Mouse (Mus musculus) cerebral cortex, adult 2 months (tissue): ENCODE data around the gene Wdr20.

ENCODE experiments used
- WGBS: fragments of 180-500 bp; shearing (Covaris S2); methylation state at CpG from one replicate; pipeline ENCODE4 v1.1.7; 2018; 5-methylcytosine and 5-hydroxymethylcytosine counted together

The Wdr20 gene

GRCm38 (mm10) chr12:110713784-110714183 is 24.0 kb upstream of the Wdr20 start:
- 96% methylated on average over 6 of the region's 6 CpGs for WGBS

DNA sequence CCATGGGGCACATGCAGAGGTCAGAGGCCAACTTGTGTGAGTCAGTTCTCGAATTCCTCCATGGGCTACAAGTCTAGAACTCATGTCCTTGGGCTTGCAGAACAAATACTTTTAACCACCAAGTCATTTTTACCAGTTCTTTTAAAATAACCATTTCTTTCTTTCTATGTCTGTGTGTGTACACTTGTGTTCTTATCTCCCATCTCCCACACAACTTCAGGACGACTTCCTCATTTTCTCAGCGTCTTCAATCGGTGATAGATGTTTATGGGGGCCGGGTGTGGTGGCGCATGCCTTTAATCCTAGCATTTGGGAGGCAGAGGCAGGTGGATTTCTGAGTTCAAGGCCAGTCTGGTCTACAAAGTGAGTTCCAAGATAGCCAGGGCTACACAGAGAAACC is 23.5 kb upstream of the Wdr20 start:
- 90% methylated on average over 6 of the region's 6 CpGs for WGBS

- 73% methylated on average over 5 of the region's 5 CpGs for WGBS
These were observed 21.7 kb upstream of the Wdr20 start for GRCm38 (mm10) chr12:110716004-110716403.

GRCm38 (mm10) chr12:110725051-110725450 is 12.7 kb upstream of the Wdr20 start:
- WGBS: 93% methylated on average over 5 of the region's 5 CpGs

DNA sequence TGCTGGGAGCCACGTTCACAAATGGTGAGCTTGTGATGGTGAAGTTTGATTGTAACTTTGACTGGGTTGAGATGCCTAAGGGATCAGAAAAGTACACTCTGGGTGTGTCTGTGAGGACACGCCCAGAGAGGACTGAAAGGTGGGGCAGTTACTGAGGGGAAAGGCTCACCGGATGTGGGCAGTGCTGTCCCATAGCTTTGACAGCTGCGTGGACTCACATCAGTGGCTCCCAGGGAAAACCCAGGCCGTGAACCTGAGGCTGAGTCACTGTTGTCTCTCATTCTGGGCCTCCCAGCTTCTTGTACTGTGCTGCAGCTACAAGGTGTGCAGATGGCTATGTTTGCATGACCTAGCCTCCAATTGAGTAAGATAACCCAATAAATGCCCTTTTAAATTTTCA is 12.3 kb upstream of the Wdr20 start:
- WGBS: 82% methylated on average over 5 of the region's 5 CpGs

DNA sequence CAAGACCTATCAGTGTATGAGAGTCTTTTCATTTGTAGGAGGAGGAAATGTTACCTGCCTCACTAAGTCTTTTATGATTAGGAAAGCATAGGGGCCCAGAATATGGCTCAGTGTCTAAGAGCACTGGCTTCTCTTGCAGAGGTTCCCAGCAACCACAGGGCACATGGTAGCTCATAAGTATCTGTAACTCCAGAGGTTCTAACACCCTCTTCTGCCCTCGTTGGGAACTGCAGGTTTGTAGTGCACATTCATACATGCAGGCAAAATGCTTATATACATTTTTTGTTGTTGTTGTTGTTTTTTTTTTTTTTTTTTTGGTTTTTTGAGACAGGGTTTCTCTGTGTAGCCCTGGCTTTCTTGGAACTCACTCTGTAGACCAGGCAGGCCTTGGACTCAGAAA is 11.3 kb upstream of the Wdr20 start:
- WGBS: 59% methylated on average over 1 of the region's 1 CpGs

GRCm38 (mm10) chr12:110733254-110733653 is 4.5 kb upstream of the Wdr20 start:
- WGBS: 98% methylated on average over 3 of the region's 3 CpGs

DNA sequence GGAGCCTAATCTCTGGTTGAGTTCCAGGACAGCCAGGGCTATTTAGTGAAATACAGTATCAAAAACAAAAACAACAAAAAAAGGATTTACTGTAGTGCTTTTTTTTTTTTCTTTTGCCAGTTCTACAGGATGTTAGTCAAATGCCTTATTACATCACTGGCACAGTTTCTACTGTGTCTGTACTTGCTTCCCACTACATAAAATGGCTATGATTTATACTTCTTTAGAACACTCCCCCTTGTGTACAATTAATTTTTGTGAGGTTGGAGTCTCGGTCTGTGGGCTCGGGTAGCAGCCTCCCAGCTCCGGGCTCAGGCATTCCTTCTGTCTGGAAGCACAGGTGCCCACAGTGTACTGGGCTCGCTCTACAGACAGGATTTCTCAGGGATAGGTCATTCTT is 1.1 kb upstream of the Wdr20 start:
- 9% methylated on average over 4 of the region's 4 CpGs for WGBS

- WGBS: under 1% methylated on average over 72 of the region's 72 CpGs
These were observed 596 bp downstream of the Wdr20 start for GRCm38 (mm10) chr12:110738158-110738921.

DNA sequence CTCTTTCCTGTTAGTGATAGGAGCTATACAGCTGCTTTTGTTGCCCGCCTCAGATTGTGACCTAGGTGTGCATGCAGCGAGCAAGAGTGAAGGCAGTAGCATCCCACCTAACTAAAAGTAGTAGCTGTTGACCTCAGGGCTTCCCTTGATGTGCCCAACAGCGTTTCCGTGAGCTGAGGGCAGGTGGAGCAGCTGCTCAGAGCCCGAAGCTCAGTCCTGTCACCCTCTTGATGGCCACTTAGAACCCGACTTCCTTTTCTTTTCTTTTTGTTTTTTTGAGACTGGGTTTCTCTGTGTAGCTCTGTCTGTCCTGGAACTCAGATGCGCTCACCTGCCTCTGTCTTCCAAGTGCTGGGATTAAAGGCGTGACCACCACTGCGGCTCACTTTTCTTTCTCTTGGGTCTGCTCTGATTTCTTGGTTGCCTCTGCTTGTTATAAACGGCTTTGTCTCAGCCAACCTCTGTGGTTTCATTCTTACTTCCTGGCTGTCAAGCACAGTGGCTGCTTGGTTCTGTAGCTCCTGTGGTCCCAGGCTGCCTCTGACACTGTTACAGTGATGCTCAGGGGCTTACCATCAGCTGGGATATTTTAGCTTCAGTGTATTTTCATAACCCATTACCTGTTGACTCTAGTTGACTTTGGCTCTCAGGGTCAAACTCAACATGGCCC is 13.2 kb downstream of the Wdr20 start:
- 78% methylated on average over 10 of the region's 10 CpGs for WGBS

DNA sequence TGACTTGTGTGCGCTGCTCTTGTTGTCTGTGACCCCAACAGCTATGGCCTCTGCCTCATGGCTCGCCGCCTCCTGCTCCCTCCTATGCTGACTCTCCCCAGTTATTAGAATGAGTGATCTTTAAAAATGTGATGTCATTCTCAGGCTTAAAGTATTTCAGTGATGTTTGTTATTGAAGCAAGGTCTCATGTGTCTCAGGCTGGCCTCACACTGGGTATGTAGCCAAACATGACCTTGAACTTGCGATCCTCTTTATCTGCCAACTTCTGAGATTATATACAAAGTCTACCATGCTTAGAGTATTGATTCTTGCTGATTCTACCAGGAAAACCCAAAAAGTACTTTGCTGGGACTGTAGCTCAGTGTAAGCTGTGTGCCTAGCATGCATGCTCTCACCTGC is 16.2 kb downstream of the Wdr20 start:
- WGBS: over 99% methylated on average over 4 of the region's 4 CpGs

GRCm38 (mm10) chr12:110757161-110757560 is 19.4 kb downstream of the Wdr20 start:
- WGBS: 82% methylated on average over 3 of the region's 3 CpGs

DNA sequence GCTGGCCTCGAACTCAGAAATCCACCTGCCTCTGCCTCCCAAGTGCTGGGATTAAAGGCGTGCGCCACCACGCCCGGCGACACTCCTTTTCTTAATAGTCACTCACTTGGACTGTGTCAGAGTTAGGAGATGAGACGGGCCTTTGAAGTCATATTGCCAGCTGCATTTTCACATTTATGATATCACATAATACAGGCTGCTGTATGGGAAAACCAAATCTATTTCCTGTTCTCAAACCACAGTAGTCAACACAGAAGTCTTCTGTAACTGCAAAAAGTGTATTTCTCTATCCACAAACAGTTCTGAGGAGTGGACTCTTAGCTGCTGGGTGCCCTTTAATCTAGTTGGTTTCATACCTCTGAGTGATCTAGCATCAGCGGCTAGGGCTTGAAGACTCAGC is 21.2 kb downstream of the Wdr20 start:
- 94% methylated on average over 8 of the region's 8 CpGs for WGBS

DNA sequence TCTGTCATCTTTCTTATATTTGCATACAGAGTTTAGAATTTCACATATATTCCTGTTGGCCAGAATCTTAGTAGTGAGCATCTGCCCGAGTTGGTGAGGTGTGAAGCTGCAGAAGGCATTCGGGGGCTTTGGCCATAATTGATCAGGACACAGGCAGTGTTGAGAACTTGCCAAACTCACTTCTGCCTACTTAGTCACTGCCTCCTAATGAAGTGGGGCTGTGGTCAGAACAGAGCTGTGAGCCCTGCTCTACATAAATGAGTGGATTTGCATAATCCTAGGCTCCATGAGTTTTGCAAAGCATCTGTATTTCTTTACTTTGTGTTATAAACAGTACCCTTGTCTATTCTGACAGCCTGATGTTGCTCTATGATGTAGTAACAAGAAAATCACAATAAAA is 24.6 kb downstream of the Wdr20 start:
- WGBS: 28% methylated on average over 2 of the region's 2 CpGs

DNA sequence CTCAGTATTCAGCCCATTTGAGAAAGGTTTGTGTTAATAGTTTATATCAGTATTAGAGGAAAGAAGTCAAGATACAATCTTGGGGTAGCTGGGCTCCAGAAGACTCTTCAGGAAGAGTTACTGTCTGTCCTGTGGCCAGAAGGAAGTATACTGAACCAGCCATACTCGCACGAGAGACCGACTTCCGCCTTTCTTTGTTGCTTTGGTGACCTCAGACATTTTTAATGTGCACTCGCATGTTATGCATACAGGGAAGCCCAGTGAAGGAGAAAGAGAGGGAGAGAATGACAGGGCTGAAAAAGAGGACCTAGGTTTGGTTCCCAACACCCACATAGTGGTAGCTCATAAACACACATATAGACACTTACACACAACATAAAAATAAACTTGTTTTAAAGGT is 26.8 kb downstream of the Wdr20 start:
- 91% methylated on average over 5 of the region's 5 CpGs for WGBS

DNA sequence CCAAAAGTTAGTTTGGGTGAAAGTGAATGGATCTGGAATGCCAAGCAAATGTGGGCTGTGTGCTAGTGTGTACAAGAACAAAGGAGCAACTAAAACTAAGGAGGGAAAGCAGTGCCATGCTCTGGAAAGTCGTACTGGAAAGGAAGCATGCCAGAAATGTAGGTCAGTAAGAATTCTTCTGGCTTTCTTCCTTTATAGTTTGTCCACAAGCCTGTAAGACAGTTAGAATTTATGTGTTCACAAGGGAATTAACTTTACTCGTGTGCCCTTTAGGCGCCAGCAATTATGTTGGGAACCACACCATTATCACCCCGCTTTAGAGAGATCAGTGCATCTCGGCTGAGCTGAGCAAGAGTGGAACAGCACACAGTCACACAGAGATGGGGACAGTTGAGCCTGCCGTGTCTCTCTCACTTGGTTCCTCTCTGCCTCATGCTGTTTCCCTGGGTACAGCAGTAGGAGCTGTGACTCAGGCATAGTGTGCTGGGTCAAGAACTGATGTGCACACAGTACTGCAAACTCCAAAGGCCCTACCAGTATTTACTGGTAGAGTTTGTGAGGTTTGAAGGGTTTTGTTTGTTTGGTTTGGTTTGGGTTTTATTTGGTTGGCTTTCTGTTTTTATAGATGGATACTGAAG is 32.0 kb downstream of the Wdr20 start:
- WGBS: 35% methylated on average over 6 of the region's 6 CpGs

GRCm38 (mm10) chr12:110770479-110771247 is 32.9 kb downstream of the Wdr20 start:
- WGBS: 74% methylated on average over 10 of the region's 10 CpGs

DNA sequence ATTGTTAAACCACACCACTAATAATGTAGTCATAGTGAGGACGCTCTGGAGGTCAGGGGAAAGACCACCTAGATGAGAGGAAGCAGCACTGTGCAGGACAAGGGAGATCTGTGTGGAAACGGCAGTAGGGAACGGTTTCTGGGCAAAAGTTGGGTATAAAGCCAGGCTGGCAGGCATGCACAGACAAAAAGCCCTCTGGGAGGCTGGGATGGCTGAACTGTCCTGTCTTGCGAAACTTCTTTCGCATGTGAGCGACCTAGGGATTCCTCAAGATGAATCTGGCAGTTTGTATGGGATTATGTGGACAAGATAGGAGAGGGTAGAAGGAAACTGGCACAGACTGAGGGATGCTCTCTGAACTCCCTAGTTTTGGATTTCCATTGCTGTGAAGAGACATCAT is 34.2 kb downstream of the Wdr20 start:
- 84% methylated on average over 6 of the region's 6 CpGs for WGBS

DNA sequence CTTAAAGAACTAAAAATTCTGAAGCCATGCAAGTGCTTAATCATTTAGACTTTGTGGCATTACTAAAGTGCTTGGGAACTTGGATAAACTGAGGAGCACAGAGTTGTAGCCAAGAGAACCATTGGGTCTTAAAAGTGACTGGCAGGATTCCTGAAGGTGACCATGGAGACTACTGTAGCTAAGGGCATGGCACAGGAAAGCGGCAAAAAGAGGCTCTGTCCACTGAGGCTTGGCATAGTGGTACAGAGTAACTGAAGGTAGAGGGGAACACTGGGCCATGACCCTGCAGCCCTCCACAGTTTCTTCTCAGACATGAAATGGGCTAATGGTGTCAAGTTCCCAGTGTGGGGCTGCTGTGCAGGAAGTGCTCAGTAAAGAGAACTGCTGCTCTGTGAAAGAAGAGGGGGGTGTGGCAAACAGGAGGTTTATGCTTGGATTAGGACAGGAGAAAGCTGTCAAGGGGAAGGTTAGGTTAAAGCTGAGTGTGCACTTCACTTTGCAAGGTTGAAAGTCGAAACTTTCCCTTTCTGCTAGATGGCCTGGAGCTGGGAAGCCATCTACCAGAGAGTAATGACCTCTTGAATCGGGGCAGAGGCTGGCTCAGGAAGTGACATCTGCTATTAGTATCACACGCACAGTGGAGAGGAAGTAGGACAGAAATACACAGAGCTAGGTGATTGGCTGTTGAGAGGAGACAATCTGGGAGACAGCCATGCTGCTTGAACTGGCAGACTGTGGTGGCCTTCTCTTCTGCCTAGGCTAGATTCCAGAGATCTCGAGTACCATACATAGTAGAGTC is 38.1 kb downstream of the Wdr20 start:
- 57% methylated on average over 5 of the region's 5 CpGs for WGBS

DNA sequence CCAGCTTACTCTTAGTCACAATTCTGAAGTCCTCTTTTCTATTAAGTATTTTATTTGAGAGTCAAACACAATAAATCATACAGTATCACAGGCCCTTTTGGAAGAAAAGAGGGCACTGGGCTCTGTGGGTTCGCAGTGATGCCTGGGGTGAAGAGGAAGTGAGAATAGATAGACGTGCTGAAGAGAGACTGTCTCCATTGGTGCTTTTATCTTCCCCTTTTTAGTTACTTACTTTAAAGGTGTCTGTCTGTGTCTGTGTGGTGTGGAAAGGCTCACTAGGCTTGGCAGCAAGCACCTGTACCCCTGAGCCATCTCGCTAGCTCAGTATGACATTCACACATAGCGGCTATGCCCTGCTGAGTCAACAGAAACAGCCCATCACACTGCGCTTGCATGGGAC is 40.1 kb downstream of the Wdr20 start:
- WGBS: 74% methylated on average over 5 of the region's 5 CpGs

DNA sequence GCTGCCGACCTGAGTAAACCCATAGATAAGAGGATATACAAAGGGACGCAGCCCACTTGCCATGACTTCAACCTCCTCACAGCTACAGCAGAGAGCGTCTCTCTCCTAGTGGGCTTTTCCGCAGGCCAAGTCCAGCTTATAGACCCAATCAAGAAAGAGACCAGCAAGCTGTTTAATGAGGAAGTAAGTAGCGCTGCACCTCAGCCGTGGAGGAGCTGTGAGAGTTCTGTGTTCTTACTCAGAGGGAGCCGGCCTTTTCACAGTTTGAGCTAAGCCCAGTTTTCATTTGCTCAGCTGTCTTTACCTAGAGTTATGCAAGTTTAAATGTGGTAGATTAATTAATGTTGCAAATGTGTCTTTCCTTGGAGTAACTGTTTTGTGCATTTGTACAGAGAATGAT is 41.6 kb downstream of the Wdr20 start:
- 75% methylated on average over 7 of the region's 7 CpGs for WGBS
